Mouse (Mus musculus) cerebellum, adult 11 months (tissue): ENCODE results near the gene Cog7.
A peak's percentile ranks its signal among the peaks of the same experiment; 100 is the strongest.

Source experiments
- DNase-seq: peaks from one replicate; pipeline ENCODE4 v3.0.0; 2022

Gene Cog7

GRCm38 (mm10) chr7:121890636-121891360 lies 90.7 kb downstream of the Cog7 start:
- DNase-seq: no peak

GRCm38 (mm10) chr7:121880246-121880645 lies 101.3 kb downstream of the Cog7 start:
- no peak for DNase-seq

DNA sequence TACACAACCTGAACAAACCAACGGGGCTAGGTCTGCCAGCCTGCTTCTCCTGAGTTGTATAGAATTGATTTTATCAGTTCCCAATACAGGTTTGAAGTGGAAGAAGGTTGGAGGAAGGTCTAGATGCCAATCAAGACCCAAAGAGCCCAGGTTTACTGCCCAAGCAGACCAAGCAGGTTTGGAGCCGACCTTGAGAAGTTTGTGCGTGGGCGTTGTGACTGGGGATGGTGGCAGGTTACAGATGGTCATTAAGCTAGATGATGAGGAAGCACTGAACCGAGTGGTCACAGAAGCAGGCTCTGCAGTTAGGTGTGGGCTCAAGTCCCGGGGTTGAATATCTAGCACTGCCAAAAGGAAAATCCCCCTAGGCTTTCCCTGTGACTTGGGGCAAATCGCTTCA lies 106.7 kb downstream of the Cog7 start:
- DNase-seq: no peak

- DNase-seq: no peak
These were observed 107.5 kb downstream of the Cog7 start for GRCm38 (mm10) chr7:121873998-121874397.

GRCm38 (mm10) chr7:121871631-121872030 lies 109.9 kb downstream of the Cog7 start:
- DNase-seq: no peak

GRCm38 (mm10) chr7:121864858-121865585 lies 116.5 kb downstream of the Cog7 start, which contains the start of gene Scnn1b:
Gene Scnn1b, plus strand, starts transcription at chr7:121865038.
- no peak for DNase-seq

- no peak for DNase-seq
These were observed 122.6 kb downstream of the Cog7 start for GRCm38 (mm10) chr7:121858939-121859338.

DNA sequence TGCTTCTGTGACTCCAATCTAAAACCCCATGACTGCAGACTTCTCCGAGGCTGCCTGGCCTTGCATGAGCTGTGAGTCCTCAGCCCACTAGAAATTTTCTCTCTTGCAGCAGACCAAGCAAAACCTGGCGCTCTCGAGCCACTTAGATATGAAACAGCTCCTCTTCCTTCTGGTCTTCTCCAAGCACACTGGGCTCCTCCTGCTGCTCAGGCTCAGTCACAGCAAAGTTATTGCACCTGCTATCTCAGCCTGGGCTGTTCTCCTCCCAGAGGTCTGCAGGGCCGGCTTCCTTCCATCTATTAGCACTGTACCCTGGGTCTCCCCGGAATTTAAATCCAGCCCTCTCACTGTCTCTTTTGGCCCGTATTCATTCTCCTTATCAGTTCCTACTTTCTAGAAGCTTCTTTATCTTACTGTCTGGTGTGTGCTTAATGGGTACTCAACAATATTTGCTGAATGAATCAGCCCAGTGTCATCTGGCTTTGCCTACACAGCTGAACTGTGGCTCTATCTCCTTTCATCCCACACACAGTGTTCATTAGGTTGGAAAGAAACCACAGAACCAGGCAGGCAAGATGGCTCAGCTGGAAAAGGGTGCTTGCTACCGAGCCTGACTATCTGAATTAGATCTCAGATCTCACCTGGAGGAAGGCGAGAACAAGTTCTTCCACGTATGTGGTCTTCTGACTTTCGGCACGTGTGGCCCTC lies 124.2 kb downstream of the Cog7 start:
- DNase-seq: no peak

DNA sequence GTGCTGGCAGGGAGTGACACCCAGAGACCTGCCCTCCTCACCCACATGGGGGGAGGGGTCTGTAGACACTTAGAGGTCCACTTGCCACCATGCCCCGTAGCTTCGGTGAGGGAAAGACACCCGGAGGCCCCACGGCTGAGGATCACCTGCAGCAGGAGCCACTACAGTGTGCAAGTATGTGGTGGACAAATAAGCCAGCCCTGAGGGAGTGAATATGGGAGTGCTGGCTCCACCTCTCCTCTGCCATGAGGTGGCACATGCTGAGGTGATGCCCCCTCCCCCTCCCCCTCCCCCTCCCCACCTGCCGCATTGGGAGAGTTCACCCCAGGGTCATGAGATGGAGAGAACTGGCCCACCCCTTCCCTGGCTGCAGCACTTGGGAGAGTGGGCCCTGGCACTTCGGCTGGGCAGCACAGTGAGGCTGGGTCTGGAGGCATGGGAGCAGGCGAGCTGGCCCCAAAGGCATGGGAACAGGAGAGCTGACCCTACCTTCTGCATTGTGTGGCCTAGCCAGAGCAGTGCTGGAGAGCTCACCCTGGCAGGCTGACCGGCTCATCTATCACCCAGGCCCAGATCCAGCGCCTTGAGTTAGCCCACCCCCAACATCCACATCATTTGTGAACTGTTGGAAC lies 132.9 kb downstream of the Cog7 start:
- no peak for DNase-seq

DNA sequence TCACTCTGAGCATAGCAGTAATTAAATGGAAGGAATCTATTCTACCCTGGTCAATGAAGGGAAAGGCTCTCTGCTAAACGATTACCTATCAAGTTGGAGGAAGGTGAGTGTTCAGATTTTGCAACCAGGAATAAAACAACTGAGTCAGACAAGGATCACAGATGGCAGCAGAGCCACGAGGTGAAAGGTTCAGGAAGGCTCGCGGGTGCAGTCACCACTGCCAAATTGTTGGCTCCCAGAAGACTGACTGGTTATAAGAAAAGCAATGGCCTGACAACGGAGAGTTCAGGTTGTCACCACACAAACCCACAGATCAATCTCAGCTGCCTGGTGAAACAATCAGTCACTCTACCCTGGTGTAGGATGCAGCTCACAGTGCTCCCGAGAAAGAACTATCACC lies 135.5 kb downstream of the Cog7 start:
- DNase-seq: no peak

GRCm38 (mm10) chr7:121842234-121842633 lies 139.3 kb downstream of the Cog7 start:
- DNase-seq: no peak

- peak; percentile 15 for DNase-seq
These were observed 140.7 kb downstream of the Cog7 start for GRCm38 (mm10) chr7:121840810-121841209.

- no peak for DNase-seq
These were observed 144.7 kb downstream of the Cog7 start for GRCm38 (mm10) chr7:121836827-121837226.

DNA sequence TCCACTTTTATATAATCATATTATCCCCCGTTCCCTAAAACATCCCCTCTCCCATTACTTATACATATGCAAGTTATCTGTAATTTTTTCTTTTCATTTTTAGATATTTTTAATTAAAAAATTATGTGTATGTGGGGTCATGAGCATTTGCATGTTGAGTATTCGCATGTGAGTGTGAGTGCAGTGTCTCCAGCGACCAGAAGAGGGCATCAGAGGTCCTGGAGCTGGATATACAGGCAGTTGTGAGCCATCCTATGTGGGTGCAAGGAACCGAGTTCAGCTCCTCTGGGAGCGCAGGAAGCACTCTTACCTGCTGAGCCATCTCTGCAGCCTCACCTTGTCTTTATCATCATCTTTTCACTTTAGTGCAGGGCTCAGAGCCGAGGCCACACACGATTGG lies 146.1 kb downstream of the Cog7 start:
- no peak for DNase-seq
